Mouse (Mus musculus) lung, postnatal 25 days (tissue): ENCODE measurements around the gene Sox5.

Source experiments
- DNase-seq: peaks from one replicate; pipeline ENCODE4 v3.0.0; 2022; ENCODE audit warnings: low spot score

The Sox5 gene

DNA sequence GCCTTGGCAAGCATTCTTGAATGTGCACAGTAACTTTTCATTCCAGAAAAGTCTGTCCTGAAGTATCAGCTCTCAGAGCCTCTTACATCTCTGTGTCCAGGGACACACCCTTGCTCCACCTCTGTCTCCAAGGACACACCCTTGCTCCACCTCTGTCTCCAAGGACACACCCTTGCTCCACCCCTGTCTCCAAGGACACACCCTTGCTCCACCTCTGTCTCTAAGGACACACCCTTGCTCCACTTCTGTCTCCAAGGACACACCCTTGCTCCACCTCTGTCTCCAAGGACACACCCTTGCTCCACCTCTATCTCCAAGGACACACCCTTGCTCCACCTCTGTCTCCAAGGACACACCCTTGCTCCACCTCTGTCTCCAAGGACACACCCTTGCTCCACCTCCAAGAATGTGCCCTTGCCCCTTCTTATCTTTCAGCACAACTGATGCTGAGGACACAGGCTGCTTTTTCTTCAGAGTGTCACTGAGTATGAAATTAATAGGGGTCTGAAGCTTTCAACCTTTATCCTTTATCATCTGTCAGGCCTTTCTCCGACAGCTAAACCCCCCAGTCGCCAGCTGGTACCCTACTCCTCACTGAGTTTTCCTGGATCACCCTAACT, 452.4 kb downstream of the Sox5 start:
- DNase-seq, result no peak

DNA sequence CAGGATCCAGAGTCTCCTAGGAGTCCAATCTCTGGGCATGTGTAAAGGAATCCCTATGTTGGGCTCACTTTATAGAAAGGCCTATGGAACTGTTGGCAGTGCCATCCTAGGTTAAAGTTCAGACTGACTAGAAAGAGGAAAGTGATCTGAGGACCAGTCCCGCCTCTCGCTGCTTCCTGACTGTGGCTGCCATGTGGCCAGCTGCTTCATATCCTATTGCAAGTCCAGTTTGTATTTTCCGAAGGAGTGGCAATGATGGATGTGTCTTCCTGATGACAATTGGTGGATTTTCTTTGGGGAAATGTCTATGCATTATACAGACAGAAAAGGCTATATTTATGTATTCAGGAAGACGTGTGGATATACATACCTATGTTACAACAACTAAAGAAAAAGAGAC, 453.0 kb downstream of the Sox5 start:
- DNase-seq, result peak; percentile 5

DNA sequence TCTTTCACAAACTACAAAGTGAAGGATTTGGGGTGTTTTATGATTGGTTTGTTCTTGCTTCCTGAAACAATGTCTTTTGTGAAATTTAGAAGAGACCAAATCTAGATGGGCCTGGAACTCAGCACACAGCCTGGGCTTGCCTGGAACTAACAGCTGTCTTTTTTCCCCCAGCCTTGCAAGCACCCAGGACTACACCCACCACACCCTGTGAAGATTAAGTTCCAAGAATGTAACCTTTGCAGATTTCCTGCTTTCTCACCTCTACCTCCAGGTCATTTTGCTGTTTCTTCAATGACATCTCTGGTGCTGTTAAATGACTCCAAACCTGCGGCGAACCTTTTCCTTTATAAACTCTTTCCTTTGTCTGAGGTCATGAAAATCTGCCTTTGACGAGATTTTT, 455.0 kb downstream of the Sox5 start:
- no peak for DNase-seq

DNA sequence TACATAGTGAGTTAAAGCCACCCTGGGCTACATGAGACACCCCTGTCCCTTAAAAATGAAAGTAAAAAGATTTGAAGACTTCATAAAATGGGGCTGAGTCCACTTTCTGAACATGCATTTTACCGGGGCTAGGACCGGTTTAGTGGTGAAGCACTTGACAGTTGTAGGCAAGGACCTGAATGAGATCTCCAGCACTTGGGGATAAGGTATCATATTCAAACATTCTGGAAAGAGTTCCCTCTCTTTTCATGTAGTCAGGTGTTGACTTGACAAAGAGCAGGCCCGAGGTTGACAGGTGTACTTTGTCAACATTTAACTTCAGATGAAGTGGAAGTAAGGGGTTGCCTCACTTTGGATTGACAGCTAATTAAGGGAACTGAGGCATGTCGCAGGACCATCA, 458.4 kb downstream of the Sox5 start:
- DNase-seq, result no peak

DNA sequence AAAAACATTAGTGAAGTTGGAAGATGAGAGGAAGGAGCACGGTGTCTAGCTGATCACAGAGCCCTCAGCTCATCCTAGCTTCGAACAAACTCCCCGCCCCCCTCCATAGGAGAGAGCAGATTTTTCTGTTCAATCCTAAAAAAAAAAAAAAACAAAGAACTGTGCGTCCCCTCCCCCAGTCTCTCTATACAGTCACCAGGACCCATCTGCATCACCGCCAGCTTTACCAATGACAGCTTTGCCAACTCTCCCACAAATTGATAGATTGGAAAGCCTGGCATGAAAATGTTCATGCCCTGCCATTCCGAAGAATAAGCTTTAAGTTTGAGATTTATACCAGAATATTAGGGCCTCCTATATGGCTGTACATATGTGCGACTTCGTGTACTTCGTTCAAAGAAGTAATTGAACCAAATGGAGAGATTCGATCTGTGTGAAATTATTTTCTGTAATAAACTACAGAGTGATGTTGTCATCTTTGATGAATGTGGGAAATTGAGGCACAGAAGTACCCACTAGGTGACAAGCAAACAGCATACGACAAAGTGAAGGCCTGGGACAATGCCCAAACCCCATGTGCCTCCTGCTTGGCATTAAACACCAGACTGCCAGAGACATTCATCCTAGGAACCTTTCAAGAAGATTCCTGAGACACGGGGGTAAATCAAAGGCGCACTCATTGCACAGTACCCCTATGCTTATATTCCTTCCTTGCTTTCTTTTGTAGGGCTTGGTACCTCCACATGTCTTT, 459.3 kb downstream of the Sox5 start:
- DNase-seq, result no peak

DNA sequence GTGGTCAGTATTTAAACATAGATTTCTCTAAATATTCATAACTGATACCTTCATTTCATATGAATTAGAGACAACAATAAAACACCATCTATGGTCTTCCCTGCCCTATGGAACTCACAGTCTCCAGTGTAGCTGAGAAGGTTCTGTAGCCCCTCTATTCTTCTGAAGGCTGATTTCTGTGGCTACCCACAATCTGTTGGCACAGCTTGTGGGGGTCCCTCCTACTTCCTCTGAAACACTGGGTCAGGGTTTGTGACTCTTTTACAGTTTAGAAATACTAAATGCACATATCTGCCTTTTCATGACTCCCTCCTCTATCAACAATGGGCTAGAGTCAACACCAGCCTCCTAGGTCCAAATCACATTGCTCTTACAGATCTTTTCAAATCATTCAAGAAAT, 461.4 kb downstream of the Sox5 start:
- no peak for DNase-seq

DNA sequence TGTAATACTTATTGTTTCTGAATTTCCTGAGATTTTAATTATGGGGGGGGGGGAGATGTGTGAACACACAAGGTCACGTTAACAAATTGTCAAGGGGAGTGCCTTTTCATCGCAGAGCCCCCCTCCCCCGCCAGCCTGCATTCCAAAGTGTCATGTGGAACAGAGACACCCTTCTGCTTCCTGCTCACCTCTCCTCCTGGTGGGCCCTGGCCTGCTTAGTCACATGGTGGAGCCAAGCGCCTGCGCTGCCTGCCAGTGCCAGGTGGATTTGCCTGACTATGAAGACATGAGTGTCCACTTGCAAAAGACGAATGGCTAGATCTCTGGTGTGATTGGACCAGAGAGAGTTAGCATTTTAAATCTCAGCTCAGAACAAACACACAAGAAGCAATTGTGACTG, 462.1 kb downstream of the Sox5 start:
- DNase-seq, result no peak

DNA sequence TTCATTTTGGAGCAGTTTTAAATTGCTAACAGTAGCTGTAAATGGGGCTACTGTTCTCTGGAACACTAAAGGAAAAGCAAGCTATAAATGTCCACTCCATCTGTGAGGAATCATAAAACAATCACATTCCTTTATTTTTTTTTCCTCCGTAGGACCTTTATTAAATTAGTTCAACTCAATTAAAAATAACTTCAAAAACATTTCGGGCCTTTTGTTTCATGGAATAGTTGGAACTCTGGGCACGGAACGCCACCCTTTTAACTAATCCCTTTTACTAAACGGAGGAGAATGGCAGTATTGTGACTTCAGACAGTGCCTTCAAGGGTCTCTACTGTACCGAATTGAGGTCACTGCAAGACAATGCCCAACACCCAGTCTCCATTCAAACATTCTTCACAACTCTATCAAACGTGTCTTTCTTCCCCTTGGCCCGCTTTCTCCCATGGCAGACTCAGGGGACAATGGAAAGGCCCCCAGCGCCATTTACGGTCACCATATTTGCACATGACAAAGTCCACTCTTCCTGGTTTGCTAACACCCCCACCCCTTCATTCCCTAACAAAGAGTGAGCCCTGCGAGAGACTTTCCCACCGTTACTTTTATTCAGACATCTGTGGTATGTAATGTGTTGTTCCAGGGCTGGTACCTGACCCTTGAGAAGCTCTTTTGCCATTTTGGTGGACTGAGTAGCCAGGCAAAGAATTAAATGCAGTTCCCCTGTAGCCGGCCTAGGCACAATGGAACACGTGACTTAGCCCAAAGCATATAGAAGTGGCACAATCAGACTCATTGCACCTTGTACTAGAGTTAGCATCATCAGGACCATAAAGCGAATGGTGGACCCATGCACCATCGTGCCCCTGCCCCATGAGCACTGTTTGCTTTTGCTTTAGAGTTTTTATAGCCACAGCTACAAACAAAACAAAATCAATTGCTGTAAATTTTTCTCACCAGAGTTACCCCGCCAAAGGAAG, 468.7 kb downstream of the Sox5 start:
- DNase-seq, result no peak

DNA sequence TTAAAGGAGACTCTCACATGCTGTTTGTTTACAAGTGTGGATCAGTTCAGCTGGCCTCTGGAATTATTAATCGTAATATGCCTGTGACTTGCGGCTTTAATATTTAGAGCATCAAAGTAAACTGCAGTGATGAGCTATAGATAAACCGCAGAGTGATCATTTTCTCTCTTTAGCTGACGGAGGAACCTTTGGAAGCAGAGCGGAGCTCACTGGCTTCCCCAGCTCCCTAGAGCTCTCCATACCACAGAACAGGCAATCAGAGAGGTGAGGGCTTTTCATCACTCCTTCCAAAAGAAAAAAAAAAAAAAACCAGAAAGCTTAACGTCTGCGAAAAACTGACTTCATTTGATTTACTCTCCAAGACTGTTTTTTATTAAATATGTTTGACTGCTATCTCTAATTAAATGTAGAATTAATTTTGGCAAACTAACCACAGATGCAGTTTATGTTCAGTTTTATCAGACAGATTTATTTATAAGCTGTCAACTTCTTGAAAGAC, 469.4 kb downstream of the Sox5 start:
- no peak for DNase-seq

DNA sequence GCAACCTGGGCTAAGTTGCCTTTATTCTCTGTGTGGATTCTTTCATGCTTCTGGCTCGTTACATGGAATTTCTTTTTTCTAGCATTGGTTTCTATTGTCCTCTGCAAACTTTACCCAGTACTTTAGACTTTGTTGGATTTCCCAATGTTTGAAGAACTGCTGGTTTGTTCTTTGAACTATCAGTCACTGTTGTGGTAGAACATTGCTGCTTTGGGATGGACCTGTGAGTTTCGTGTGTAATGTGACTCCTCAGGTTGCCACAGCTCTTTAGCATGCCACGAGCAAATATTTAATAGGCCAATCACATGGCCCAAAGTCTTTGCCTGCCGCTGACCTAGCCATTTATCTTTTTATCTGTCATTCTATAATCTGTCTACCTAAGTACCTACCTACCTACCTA, 470.0 kb downstream of the Sox5 start:
- DNase-seq, result no peak

DNA sequence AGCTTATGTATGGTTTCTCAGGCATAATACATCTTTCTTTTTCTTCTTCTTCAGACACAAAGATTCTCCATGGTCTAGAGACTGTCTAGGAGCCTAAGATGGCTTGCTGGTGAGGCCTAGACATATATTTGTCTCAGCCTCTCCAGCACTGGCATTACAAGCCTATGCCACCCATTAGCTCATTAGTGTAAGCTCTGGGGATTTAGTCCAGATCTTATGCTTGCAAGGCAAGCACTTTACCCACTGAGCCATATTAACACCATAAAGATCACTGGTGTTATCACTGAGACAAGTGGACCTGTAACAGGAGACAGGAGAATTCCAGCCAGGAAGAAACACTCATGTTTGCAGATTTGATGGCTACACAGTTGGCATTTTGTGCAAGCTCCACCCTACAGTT, 472.6 kb downstream of the Sox5 start:
- no peak for DNase-seq

DNA sequence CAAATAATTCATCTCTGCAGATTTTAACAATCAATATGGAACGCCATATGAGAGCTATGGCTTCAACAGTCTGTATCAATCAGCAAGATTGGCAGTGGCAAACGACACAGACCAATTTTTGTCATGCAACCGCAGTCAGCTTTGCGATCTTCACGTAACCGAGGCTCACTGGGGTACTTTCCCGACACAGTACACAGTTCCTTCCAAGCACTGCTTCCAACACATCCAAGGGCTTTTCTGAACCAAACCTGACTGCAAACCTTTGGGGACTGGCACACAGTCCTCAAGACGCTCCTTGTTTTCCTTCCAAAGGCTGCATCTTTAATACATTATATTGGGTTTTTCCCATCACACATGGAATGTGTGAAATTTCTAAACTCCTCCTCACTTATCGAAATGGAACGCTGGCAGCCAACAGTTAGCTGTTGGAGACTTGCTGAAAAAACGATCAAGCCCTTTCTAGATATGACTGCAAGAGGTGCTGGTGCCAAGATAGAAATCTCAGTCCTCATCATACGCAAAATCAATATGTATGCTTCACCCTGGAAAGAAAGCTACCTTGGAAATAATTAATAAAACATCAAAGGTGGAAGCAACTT, 474.1 kb downstream of the Sox5 start:
- DNase-seq, result no peak

DNA sequence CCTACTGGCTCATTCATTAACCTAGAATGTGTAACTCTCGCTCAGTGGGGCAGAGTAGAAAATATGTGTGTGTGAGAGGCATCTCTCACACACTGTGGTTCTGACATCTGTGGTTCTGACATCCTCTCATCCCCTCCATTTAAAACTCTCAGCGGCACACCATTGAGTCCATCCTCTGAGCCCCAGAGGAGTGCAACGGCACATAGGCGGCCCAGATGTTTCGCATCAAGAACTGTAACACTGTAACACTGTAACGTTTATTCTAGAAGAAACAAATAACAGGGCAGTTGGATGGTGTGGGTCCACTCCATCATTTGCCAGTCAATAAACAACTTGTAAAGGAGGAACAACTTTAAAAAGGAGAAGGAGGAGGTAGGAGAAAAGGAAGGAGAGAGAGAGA, 479.0 kb downstream of the Sox5 start:
- no peak for DNase-seq

DNA sequence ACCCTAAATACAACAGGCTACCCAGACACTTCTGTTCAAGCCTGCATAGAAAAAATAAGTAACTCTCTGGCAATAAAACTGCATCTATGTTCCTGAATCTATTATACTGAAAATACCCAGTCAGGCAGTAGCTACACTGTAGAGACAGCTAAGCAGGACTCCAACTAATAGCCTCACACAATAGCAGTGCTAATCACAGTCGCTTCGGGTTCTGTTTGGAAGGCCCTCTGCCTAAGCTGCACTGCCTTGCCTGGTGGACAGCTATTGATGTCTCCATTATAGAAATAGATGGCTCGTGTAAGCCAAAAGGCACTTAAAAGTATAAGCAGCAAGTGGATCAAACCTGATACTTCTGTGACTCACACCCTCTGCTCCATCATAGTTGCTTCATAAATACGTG, 480.7 kb downstream of the Sox5 start:
- DNase-seq, result no peak

DNA sequence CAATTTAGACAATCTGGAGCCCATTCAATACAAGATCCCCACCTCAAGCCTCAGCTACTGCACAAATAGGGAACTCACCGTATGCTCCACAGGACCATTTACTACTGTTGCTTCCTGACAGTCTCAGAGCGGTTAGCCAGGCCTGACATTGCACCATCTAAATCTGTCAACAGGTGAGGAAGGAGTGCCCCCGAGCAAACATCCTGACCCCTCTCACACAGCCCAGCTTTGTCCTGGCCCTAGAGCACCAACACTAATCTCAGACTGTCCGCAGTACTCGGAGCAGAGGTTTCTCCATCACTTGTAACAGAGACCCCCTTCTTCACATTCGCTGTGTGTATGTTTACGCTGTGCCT, 482.3 kb downstream of the Sox5 start:
- DNase-seq, result no peak

DNA sequence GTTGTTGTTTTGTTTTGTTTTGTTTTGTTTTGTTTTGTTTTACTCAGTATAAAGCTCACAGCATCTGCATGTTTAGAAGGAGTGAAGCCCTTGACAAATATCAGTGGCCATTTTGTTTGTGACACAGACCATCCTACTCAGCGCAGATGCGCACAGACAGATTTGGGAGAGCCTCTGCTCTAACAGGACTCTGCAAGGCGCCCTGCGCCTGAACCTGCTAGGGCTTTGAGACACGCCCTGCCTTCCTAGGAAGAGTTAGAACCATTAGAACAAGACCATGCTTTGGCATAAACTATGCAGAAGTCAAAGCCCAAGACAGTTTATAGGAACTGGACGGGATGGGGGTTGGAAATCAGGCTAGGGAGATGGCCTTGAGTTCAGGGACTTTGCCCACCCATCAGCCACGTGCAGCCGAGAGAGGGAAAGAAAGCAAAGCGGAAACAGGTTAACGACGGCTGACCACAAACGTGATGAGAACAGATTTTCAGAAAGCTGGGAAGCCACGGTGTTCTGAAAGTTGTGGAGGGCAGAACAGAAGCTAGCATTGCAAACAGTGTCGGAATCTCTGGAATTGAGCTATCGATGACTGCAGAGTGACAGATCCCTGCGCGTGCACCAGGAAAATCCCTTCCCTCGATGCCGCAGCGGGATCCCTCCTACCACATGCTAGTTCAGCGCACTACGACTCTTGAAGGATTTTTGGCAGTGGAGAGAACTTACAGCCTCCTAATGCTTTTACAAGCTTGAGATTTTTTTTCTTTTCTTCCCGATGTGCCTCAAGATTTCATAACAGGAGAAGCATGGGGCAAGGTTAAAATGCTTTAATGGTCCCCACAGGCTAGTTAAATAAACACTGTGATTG, 482.9 kb downstream of the Sox5 start:
- no peak for DNase-seq

DNA sequence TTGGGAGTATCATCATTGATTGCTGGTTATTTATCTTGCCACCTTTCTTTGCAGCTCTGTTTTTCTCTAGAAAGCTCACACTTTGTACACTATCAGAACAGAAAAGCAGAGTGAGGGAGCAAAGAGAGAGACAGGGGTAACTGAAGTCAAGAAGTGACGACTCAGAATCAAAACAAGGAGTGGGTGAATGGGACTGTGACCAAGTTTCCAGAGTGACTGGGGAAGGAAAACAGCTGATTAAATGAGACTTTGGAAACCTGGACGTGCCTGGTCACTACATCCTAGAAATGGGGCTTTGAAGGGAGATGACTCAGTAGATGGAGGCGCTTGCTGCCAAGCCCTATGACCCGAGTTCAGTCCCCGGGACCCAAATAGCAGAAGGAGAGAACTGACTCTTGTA, 483.9 kb downstream of the Sox5 start:
- no peak for DNase-seq

DNA sequence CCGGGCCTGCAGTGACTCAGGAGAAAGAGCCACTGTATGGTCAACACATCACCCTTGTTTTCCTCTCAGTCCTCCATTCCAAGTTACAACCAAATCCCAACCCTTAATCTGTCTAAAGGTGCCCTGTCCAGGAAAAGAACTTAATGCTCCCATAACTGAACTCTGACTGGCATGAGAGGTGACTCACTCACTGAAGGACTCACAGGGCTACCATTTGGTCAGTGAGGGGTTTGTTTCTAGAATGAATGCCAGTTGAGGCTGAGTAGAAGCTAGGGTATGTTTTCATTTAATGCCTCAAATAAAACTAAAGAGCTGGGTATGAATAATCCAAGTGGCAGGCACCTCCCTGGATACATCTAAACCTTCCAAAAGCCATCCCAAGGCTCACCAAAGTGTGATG, 484.6 kb downstream of the Sox5 start:
- no peak for DNase-seq

DNA sequence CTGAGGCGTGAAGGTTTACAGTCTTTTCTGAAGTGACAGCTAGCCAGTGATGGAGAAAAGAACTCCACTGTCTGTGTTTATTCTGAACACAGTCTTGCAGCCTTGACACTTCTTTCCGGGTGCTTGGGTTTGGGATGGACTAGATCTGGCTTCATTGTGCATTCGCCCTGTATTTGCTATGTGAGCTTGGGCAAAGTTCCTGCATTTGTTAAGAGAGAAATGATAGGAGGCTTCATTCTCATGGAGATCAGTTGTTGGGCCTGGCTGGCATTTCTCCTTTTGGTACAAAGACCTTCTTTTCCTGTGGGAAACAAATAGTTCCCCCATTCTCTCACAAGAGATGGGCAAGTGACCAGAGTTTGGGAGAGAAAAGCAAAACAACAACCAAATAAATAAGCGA, 490.3 kb downstream of the Sox5 start:
- DNase-seq, result no peak

DNA sequence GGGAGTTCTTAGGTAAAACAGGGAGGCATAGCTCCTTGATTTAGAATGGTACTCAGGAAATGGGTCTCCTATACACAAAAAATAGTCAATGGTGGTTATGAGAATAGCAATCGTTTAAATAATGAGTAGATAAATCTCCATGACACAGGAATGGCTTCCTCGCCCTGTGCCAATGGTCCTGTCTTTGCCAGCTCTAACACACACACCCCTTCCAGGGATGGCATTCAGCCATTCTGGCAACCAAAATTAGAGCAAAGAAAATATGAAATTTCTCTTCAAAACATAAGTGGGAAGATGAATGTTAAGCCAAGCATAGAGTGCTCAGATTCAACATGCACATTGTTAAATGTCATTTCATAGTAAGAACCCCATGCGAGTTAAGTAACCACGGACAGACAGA, 495.7 kb downstream of the Sox5 start:
- no peak for DNase-seq

DNA sequence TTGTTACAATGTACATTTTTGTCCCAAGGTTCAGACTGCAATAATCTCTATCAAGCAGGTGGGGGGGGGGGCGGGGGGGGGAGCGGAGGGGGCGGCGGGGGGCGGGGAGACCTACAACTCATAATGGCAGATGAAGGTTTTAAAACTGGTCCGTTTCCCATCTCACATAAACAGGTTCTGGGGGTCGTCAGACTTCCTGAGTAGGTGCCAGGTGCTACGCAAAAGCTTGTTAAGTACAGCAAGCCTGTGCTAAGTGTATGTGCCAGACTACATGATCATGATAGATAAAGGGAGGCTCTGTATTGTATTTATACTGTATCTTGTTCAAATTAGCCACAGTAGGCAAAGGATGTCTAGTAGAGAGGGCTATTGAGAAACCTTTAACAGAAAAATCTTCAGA, 498.6 kb downstream of the Sox5 start:
- no peak for DNase-seq

DNA sequence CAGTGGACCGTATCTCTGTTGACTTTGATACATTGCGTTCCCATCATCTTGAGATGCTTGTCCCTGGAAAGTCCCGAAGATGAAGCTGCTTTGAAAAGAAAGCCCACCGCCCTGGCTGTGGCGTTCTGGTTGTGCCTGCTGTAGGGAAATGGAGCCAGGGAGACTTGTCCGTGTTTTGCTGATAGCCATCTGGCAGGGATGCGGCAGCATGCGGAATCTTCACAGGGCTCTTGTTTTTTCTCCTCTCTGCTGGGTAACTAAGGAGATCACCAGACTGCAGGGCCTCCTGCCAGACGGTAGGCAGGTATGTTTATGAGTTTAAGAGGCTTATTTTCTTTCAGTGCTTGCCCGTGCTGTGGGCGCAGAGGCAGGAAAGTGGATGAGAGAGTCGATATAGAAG, 499.0 kb downstream of the Sox5 start:
- DNase-seq, result no peak
